Mouse (Mus musculus) forebrain, embryonic 14.5 days (tissue): Measurements from ENCODE around the gene Ivd. TPM values are rescaled to one million over a fixed set of nuclear protein-coding genes. Genes with fewer than 3 reads are reported as not detected.
A peak's percentile ranks its signal among the peaks of the same experiment; 100 is the strongest.

ENCODE experiments used
- ATAC-seq: fragments of 200-750 bp; cut with Nextera tagmentation; 2 replicates; pipeline ENCODE4 v1.8.0; 2017; ENCODE audit warnings: mild to moderate bottlenecking, moderate library complexity
- DNase-seq: peaks from one replicate; pipeline ENCODE4 v3.0.0-alpha.2; 2015; ENCODE audit warnings: low spot score
- H3K27ac ChIP-seq: fragments of 300-500 bp; sonication (generic); 2 replicates; pipeline ENCODE4 v1.5.1; 2014; ENCODE audit warnings: low read depth, mild to moderate bottlenecking, control low read depth, low read length, moderate library complexity
- H3K27me3 ChIP-seq: fragments of 300-500 bp; sonication (generic); replicated peaks from 2 replicates; pipeline ENCODE4 v1.6.1; 2014; ENCODE audit warnings: low read length, control low read depth, mixed read lengths; ENCODE audit not compliant: control insufficient read depth, insufficient read depth
- H3K36me3 ChIP-seq: fragments of 300-500 bp; sonication (generic); 2 replicates; pipeline ENCODE4 v1.6.1; 2014; ENCODE audit warnings: low read length, control low read depth; ENCODE audit not compliant: control insufficient read depth, insufficient read depth
- H3K4me1 ChIP-seq: fragments of 300-500 bp; sonication (generic); 2 replicates; pipeline ENCODE4 v1.6.1; 2014; ENCODE audit warnings: antibody characterized with exemption, low read length, control low read depth; ENCODE audit not compliant: control insufficient read depth, insufficient read depth
- H3K4me2 ChIP-seq: fragments of 300-500 bp; sonication (generic); 2 replicates; pipeline ENCODE4 v1.6.1; 2014; ENCODE audit warnings: mild to moderate bottlenecking, control low read depth, low read length
- H3K4me3 ChIP-seq: fragments of 300-500 bp; sonication (generic); 2 replicates; pipeline ENCODE4 v1.5.1; 2014; ENCODE audit warnings: low read depth, low read length, control low read depth
- H3K9ac ChIP-seq: fragments of 300-500 bp; sonication (generic); 2 replicates; pipeline ENCODE4 v1.6.1; 2014; ENCODE audit warnings: mild to moderate bottlenecking, low read length, control low read depth, moderate library complexity
- H3K9me3 ChIP-seq: fragments of 300-500 bp; sonication (generic); replicated peaks from 2 replicates; pipeline ENCODE4 v1.6.1; 2016; ENCODE audit warnings: low read length, control low read depth, mixed read lengths; ENCODE audit not compliant: control insufficient read depth
- WGBS: fragments of 180-500 bp; shearing (Covaris S2); extraction: QIAGEN DNeasy Blood & Tissue Kit; methylation state at CpG from one replicate; pipeline ENCODE4 v1.1.7; 2014; 5-methylcytosine and 5-hydroxymethylcytosine counted together
- polyA plus RNA-seq: library from polyadenylated mRNA; unstranded; fragments of >200 nt; fragmentation: Nextera tagmentation; extraction: Ambion mirVana; gene quantifications from 2 replicates; pipeline ENCODE4 v1.2.1, GENCODE M21; 2014

Gene Ivd
- polyA plus RNA-seq, 1 experiment from 2014 or later = 45.1 TPM

GRCm38 (mm10) chr2:118873018-118873417, 11.3 kb downstream of the Ivd start:
- Histone ChIP-seq H3K4me3 (no peak overlapping the region), H3K9ac (no peak overlapping the region), H3K27me3 (no peaks in the 10 kb centered on the region), H3K27ac (no peak overlapping the region), H3K4me1 (no peaks in the 10 kb centered on the region), H3K36me3 (peaks cover 57% of the 10 kb centered on the region), H3K4me2 (no peak overlapping the region), H3K9me3 (no peaks in the 10 kb centered on the region)
- 90% methylated on average over 5 of the region's 5 CpGs for WGBS
- DNase-seq (no peak), ATAC-seq (no peak)

GRCm38 (mm10) chr2:118873890-118874430, 12.2 kb downstream of the Ivd start:
- Histone ChIP-seq H3K9me3 (no peaks in the 10 kb centered on the region), H3K4me2 (no peak overlapping the region), H3K27me3 (no peaks in the 10 kb centered on the region), H3K36me3 (peaks cover 58% of the 10 kb centered on the region), H3K27ac (no peak overlapping the region), H3K4me1 (no peaks in the 10 kb centered on the region), H3K9ac (no peak overlapping the region), H3K4me3 (no peak overlapping the region)
- no peak for DNase-seq
- ATAC-seq = no peak
- WGBS = 91% methylated on average over 6 of the region's 6 CpGs

DNA sequence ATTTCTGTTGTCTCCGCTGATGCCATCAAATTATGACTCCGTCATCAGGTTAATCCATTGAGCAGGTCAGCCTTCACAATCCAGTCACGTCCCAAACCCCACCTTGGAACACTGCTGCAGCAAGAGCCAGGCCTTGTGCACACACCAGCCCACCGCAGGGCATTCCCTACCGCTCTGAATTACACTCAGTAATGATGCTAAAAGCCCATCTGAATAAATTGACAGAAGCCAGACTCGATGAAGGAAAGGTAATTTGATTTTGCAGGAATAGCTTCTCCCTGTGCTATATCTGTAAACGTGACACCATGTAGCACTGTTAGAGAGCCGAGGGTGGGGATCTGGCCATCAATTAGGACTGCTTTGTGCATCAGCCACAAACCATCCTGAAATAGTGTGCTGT, 13.6 kb downstream of the Ivd start:
- WGBS = 90% methylated on average over 8 of the region's 8 CpGs
- peaks cover 54% of the 10 kb centered on the region for H3K36me3 ChIP-seq
- H3K4me1 ChIP-seq = no peaks in the 10 kb centered on the region
- no peak overlapping the region for H3K4me2 ChIP-seq
- no peak for ATAC-seq
- H3K4me3 ChIP-seq = no peak overlapping the region
- H3K27ac ChIP-seq = no peak overlapping the region
- DNase-seq = no peak
- no peaks in the 10 kb centered on the region for H3K27me3 ChIP-seq
- H3K9me3 ChIP-seq = no peaks in the 10 kb centered on the region
- H3K9ac ChIP-seq = no peak overlapping the region

DNA sequence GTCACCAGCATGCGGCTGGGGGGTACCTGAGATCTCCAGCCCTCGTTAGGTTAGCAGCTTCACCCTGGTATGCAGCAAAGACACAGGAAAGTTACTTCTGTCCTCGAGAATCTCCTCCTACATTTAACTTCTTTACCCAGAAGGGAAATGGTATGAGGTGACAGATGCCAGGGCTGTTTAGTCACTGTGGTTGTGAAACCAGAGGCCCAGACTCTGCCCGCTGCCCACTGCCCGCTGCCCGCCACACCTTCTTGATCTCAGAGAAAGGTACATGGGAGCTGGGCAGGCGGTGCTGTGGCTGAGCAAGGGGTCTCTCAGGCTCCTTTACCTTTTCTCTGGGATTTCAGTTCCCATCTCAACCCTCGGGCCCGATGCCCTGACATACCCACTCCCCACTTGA, 14.7 kb downstream of the Ivd start:
- Histone ChIP-seq H3K36me3 (peaks cover 45% of the 10 kb centered on the region), H3K4me3 (no peak overlapping the region), H3K9me3 (no peaks in the 10 kb centered on the region), H3K4me2 (no peak overlapping the region), H3K4me1 (no peaks in the 10 kb centered on the region), H3K27me3 (no peaks in the 10 kb centered on the region), H3K27ac (no peak overlapping the region), H3K9ac (no peak overlapping the region)
- 91% methylated on average over 9 of the region's 9 CpGs for WGBS
- no peak for ATAC-seq
- DNase-seq = no peak

DNA sequence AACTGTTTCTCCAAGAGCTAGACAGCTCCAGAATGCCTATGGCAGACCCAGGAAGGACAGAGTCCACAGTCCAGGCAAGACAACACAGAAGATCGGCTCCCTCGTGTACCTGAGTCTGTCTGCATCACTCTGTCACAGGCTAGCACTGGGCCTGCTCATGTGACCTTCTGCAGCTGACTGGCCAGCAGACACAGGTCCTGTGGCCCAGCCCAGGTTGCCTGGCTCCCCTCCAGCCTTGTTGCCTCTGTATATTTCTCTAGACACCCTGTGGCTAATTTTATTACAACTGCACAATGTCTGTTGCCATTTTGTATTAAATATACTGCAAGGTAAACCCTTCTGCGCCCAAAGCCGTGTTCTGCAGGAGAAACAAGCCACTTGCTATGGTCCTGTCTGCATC, 19.3 kb downstream of the Ivd start:
- no peak for DNase-seq
- Histone ChIP-seq H3K4me2 (no peak overlapping the region), H3K27me3 (no peaks in the 10 kb centered on the region), H3K4me3 (no peak overlapping the region), H3K36me3 (peaks cover 18% of the 10 kb centered on the region), H3K9me3 (no peaks in the 10 kb centered on the region), H3K27ac (no peak overlapping the region), H3K4me1 (no peaks in the 10 kb centered on the region), H3K9ac (no peak overlapping the region)
- no peak for ATAC-seq
- WGBS = 87% methylated on average over 4 of the region's 4 CpGs

DNA sequence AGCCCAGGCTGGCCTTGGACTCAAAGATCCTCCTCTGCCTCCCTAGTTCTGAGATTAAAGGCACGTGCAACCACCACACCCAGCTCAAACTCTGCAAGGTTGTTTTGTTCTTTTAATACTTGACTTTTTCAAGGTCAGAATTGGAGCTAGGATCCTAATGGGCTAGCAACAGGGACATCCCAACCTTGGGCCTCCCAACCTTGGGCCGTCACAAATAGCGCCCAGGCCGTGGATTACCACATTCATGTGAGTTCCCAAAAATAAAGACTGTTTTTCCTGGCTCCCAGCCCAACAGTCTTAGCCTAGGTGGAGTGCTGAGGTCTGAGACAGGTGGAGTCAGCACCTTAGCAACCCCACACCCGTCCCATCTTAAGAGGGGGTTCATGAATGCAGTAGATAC, 20.2 kb downstream of the Ivd start:
- Histone ChIP-seq H3K4me3 (no peak overlapping the region), H3K27ac (no peak overlapping the region), H3K27me3 (0 out of 2 replicates have a peak, but pooled peaks cover under 1% of the 10 kb centered on the region), H3K4me1 (no peaks in the 10 kb centered on the region), H3K9ac (no peak overlapping the region), H3K4me2 (no peak overlapping the region), H3K9me3 (no peaks in the 10 kb centered on the region), H3K36me3 (peaks cover 11% of the 10 kb centered on the region; the same call in 1 of the 2 replicates)
- no peak for DNase-seq
- 84% methylated on average over 5 of the region's 5 CpGs for WGBS
- ATAC-seq = no peak

GRCm38 (mm10) chr2:118882840-118883679, 21.3 kb downstream of the Ivd start:
- ATAC-seq (peak; percentile 87), DNase-seq (peak; percentile 87)
- H3K36me3 ChIP-seq = peaks cover under 1% of the 10 kb centered on the region; the same call in 1 of the 2 replicates
- WGBS = 2% methylated on average over 32 of the region's 32 CpGs
- no peak overlapping the region for H3K27ac ChIP-seq
- peak overlapping the region; percentile 60 for H3K9ac ChIP-seq
- no peaks in the 10 kb centered on the region for H3K9me3 ChIP-seq
- no peaks in the 10 kb centered on the region for H3K4me1 ChIP-seq
- H3K27me3 ChIP-seq = 0 out of 2 replicates have a peak, but pooled peaks cover 7% of the 10 kb centered on the region
- peak overlapping the region; percentile 68 for H3K4me2 ChIP-seq
- H3K4me3 ChIP-seq = peak overlapping the region; percentile 27

DNA sequence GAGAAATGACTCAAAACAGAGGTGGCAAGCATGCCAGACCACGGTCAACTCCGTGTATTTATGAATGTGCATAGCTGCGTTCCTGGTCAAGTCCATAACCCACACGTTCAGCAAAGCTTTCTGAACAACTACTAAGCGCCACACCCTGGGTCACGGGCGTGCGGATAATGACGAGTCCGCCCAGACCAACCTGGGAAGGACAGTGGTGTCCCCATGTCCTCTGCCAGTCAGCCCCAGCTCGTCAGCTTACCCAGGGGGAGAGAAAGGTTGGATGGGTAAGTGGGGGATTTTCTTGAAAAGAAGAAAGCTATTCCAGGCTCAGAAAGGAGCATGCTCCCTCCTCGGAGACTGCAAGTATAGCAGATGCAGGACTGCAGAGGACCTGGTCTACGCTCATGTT, 25.7 kb downstream of the Ivd start:
- no peak overlapping the region for H3K4me3 ChIP-seq

More for the DNA sequence above, 25.7 kb downstream of the Ivd start:
- Histone ChIP-seq H3K9me3 (no peaks in the 10 kb centered on the region), H3K36me3 (no peaks in the 10 kb centered on the region), H3K4me2 (no peak overlapping the region), H3K9ac (no peak overlapping the region), H3K27ac (no peak overlapping the region), H3K27me3 (0 out of 2 replicates have a peak, but pooled peaks cover 7% of the 10 kb centered on the region), H3K4me1 (no peaks in the 10 kb centered on the region)
- WGBS = 72% methylated on average over 13 of the region's 13 CpGs
- ATAC-seq (no peak), DNase-seq (no peak)
